Mouse (Mus musculus): ENCODE measurements around the gene Gm29776.

Gm29776 gene

DNA sequence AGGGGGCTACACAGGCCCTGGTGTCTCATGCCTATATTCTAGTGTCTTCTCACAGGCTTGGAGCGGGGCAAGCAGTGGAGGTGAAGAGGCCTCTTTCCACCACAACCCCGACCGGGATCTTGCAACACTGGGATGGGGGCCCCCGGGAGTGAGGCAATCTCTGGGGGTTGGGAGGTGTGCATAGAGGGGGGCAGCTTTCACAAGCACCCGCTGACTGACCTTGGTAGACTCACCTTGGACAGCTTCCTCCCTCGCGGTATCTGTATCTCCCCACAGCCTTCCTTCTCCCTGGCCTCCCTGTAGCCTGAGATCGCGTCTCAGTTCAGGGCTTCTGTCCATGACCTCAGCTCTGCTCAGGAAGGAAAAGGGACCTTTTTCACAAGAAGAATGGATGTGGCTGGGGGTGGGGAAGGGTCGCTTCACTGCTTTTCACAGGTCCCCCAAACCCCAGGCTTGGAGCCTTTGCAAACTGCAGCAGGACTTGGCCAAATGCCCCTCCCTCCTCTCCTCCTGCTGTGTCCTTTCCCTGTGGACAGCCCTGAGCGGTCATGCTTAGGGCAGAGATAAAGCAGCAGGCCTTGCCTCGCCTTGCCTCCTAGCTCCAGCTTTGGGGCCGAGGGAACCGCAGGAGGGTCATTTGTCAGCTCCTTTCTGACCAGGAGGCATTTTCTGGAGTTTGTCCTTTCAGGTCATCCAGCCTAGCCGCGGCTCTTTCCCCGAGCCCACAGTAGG, 8.1 kb upstream of the Gm29776 start:
- no peak for DNase-seq

DNA sequence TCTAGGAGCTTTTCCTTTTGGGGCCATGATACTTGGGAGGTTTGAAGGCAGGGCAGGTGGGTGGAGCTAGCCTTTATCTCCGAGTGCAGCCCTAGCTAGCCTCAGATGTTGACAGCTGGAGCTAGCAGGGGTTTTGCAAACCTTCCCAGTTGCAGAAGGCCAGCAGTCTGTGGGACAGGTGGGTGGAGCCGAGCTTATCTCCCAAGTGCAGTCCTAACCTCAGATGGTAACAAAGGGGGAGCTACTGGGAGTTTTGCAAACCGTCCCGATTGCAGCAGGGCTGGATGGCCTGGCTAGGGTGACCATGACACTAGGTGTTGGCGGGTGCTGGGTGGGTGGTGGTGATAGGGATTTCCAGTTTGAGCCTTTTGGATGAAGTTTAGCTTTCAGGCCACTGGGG, 7.2 kb upstream of the Gm29776 start:
- no peak for DNase-seq

- DNase-seq = no peak
Measured at GRCm38 (mm10) chr14:54703207-54703606, 4.6 kb upstream of the Gm29776 start.

DNA sequence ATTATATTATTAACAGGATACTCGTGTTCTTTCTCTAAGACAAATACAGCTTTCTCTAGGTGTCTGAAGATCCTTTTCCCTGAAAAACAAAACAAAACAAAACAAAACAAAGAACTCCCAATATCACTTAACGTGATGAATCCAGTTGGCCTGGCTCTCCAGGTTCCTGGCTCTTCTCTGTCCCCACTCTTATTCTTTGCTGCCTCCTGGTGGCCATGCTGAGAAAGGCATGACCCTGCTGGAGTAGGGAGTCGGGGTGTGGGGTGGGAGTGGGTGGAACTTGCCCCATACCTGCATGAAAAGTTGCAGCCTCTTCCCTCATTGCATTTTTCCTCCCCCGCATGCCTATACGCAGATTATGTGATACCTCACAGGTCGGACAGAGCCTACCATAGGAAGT, 2.7 kb upstream of the Gm29776 start:
- DNase-seq = peak; percentile 76 to 85

- DNase-seq = no peak
Measured at GRCm38 (mm10) chr14:54699586-54699985, 953 bp upstream of the Gm29776 start.

DNA sequence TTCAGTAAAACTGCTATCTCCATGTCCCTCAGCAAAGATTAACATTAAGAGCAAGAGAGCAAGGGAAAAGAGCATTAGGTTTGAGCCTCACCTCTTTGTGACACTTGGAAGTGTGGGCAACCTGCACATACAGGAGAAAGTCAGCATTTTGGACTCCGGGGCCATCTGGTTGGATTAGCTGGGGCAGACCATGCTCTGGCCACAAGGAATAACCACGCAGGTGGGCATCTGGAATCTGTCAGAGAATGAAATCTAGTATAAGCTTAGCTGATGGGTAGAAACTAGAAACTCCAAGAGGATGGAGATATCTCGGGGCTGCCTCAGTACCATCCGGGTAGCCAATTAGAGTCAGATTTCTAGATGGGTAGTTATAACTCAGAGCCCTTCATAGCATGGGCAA, 1.9 kb downstream of the Gm29776 start:
- DNase-seq = no peak

- no peak for DNase-seq
Measured at GRCm38 (mm10) chr14:54695042-54695441, 3.6 kb downstream of the Gm29776 start.

DNA sequence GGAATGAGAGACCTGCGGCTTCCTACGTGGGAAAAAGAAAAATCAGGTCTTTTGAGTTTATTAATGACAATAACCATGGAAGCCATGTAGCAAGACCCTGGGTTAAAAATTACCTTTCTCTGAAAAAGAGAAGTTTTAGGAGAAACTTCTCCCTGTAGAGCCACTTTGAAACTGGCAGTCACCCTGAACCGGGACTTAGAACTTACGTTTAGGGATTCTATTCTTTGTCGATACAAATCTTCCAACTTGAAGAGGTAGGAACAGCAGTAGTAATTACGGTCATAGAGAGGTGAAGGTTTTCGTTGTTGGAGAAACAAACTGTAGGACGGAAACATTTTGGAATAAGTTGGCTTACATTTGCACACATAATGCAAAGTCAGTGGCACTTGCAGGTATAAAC, 11.4 kb downstream of the Gm29776 start:
- DNase-seq = no peak

DNA sequence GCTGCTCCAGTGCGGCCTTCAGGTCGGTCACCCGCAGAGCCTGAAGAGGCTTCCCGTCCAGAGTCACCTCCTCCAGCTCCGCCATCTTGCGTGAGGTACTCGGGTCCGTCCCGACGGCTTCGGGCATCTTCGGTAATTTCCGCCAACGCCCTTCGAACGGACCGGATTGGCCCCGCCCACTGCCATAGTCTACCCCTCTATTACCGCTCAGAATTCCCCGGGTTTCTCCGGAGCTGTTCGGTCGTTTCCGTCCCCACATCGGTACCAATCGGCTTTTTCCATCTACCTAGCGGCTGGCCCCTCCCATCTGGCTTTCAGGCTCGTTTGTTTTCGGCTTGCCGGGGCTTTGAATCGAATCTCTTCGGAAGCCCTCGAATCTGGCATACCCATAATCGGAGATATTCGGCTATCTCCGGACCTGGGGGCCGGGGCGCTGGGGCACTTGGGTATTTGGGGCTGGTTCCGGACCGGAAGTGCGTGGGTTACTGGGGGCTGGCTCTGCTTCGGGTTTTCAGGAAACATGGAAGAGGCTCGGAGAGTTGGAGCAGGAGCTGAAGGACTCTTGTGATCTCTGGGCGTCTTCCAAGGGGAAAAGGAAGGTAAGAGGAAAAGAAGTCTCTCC, 12.0 kb downstream of the Gm29776 start, which contains the start of gene Acin1:
Gene Acin1 (minus strand): TSS at position 410 of the 622 bp plus-strand sequence.
- peak; percentile 100 for DNase-seq

- DNase-seq = peak in 1 of 2 experiments; percentile 80
Measured at GRCm38 (mm10) chr14:54686063-54686521, 12.5 kb downstream of the Gm29776 start, which contains the start of gene 1700123O20Rik. Gene 1700123O20Rik, plus strand, starts transcription at chr14:54686216.

GRCm38 (mm10) chr14:54685471-54685870, 13.2 kb downstream of the Gm29776 start:
- DNase-seq = no peak

GRCm38 (mm10) chr14:54682396-54682795, 16.2 kb downstream of the Gm29776 start:
- no peak for DNase-seq

- DNase-seq = no peak
Measured at GRCm38 (mm10) chr14:54678657-54679304, 19.9 kb downstream of the Gm29776 start.

DNA sequence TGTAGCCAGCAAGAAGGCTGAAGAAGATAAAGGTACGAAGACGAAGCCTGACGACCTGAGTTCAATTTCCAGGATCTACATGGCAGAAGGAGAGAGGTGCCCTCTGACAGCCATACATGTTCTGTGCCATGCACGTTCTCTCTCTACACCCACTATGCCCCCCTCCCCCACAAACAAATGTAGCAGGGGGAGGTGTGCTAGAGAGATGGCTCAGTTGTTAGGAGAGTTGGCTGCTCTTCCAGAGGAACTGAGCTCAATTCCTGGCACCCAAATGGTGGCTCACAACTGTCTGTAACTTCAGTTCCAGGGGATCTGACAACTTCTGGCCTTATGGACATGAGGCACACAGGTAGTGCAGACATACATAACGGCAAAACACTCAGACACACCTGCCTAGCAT, 22.3 kb downstream of the Gm29776 start:
- DNase-seq = no peak

DNA sequence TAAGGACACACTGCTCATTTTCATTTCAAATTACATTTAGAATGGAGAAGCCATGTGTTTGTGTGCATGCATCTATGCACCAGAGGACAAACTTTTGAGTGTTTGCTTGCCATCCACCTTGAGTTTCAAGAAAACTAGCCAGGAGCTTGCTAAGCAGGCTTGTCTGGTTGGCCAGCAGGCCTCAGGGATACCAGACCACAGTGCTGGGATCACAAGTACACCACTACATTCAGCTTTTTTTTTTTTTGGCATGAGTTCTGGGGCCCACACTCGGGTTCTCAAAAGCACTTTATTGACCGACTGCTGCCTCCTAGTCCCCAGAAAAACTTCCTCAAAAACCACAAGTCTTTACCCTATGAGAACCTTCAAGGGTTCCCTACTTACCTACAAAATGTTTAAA, 24.3 kb downstream of the Gm29776 start:
- DNase-seq = peak; percentile 56 to 69

GRCm38 (mm10) chr14:54669381-54669780, 29.3 kb downstream of the Gm29776 start:
- peak; percentile 55 to 62 for DNase-seq

DNA sequence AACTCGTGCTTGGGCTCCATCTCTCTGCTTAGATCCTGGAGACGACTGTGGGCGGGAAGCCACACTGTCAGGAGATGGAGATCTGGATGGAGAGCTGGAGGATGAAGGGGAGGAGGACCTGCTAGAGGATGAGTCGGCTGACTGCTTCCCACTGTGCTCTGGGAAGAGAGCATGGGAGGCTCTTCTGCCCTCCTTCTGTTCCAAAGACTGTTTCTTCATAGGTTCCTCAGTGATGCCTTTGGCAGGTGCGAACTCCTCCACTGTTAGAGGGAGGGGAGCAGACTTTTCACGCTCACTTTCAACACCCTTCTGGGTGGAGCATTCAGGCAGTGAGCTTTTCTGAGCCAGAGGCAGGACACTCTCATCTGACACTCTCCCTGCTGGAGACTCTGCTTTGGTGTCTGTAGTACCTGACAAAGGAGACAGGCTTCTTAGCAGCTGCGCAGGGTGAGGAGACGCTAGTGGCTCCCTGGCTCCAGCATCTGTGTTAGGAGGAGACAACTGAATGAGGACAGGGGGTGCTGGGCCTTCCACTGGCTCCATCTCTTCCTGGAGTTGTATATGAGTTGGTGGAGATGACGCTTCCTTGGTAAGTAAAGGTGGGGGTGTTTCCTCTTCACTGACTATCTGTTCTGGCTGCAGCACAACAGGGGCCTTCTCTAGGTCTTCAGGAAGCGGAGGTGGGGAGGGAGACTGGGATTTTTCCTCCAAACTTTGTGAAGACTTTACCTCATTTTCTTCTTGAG, 34.0 kb downstream of the Gm29776 start:
- DNase-seq = no peak

DNA sequence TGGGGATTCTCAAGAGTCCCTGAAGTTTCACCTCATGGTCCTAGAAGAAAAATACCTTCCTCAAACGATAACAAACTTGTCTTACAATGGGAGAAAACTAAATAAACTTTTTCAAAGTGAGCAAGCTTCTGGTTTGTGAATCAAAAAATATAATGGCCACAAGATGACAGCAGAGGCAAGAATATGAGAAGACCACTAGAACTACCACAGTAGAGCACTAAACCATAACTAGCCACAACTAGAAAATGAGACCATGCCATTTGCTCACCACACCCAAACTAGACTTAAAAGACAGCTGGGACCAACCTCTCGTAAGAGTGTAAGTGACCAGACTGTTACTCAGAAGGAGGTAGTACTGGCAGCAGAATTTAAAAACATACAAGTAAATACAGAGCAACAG, 38.6 kb downstream of the Gm29776 start:
- DNase-seq = no peak

DNA sequence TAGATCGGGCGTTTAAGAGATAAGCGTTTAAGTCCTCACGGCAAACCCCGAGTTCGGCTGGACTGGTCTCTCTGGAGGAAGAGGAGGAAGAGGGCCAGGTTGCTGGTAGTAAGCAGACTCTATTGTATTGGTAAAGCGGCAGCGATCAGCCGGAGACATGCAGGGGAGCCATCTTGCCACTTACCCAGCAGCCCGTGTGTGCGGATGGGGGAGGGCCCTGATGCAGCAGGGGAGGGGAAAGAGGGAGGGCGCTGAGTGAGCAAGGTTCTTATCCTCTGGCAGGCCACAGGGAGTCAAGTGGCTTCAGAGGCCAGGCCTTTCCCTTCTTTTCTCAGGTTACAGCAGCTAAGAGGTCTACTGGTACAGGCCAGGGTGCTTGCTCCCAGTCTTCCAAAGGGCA, 45.1 kb downstream of the Gm29776 start:
- DNase-seq = peak; percentile 91 to 93

DNA sequence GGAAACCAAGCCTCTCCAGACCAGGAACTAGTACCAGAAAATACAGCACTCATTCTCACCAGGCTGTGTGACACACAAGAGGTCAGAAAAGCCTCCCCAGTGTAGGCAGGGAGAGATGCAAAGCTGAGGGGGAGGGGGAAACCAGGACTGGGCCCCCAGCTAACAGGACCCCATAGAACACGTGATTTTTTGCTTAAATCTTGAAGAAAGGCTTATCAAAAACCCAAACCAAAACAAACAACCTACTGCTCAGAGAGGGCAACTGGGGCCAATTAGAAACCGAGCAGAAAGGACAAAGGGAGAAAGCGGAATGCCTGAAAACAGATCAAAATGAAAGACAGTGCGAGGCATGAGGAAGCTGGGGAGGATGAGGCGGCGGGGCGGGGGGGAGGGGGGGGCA, 45.8 kb downstream of the Gm29776 start:
- no peak for DNase-seq

DNA sequence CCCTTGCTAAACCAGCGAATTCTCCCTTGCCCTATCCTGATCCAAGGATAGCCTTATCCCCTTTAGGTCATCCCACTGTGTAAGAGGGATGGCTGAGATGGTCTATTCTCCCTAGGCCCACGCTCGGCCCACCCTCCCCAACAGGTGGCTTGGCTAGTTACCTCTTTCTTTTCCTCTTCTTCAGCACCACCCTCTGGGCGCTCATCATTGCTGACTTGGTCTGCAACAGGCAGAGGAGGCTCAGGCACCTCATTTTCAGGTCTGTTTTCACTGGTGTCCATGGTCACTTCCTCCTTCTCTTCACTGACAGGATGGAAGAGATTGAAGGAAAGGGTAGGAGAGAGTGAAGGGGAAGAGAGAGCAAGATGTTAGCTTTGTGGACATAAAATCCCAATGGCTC, 47.1 kb downstream of the Gm29776 start:
- no peak for DNase-seq

- peak; percentile 77 to 88 for DNase-seq
Measured at GRCm38 (mm10) chr14:54650621-54651454, 47.8 kb downstream of the Gm29776 start.
